Mouse (Mus musculus) lung, adult 2 months (tissue): ENCODE measurements around the gene Nwd1. TPM values are rescaled to one million over a fixed set of nuclear protein-coding genes. Genes with fewer than 3 reads are reported as not detected.

Source experiments
- DNase-seq: peaks from one replicate; pipeline ENCODE4 v3.0.0; 2022
- H3K4me1 ChIP-seq: fragments of 200-500 bp; 2 replicates; pipeline ENCODE4 v1.6.1; 2011; ENCODE audit warnings: low read length; ENCODE audit not compliant: control insufficient read depth, insufficient read depth
- H3K4me3 ChIP-seq: fragments of 200-500 bp; replicated peaks from 2 replicates; pipeline ENCODE3; 2011; ENCODE audit warnings: low read depth, mild to moderate bottlenecking, control low read depth, low read length; ENCODE audit errors: extremely low read depth
- CTCF ChIP-seq: fragments of 200-500 bp; IDR thresholded peaks from 2 replicates; pipeline ENCODE4 v1.5.1; 2011; ENCODE audit warnings: mild to moderate bottlenecking, low read length, control low read depth; ENCODE audit not compliant: insufficient read depth
- POLR2A ChIP-seq: fragments of 200-500 bp; IDR thresholded peaks from 2 replicates; pipeline ENCODE4 v1.6.1; 2011; ENCODE audit warnings: low read depth, mild to moderate bottlenecking, control low read depth, low read length, borderline replicate concordance; ENCODE audit errors: extremely low read depth
- WGBS: fragments of 180-500 bp; shearing (Covaris S2); methylation state at CpG from one replicate; pipeline ENCODE4 v1.1.7; 2018; 5-methylcytosine and 5-hydroxymethylcytosine counted together
- polyA plus RNA-seq: library from polyadenylated mRNA; depleted of rRNA; stranded (reverse); fragments of >200 nt; gene quantifications from 2 replicates; pipeline ENCODE4 v1.2.3, GENCODE M21; 2012

Gene Nwd1
- polyA plus RNA-seq, 1 experiment: 0.97 TPM

DNA sequence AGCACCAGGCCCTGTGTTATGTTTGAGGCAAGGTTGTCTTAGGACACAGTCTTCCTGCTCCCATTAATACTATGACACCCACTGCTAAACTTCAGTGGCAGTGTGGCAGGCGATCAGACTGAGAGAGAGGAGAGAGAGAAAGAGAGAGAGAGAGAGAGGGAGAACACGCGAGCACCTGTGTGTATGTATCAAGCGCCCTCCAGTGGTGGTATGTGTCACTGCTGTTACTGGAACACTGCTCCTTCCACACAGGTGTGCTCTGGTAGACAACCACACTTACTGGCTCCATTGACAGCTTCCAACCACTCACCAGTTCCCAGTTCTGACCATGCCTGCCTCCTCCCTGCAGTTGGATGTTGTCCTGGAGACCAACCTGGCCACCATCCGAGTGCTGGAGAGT is 99.5 kb downstream of the Nwd1 start:
- TF ChIP-seq CTCF (peak; percentile 76), POLR2A (no peak)
- no peak overlapping the region for H3K4me3 ChIP-seq
- 39% methylated on average over 5 of the region's 5 CpGs for whole genome bisulfite sequencing
- peak; percentile 42 for DNase-seq
- H3K4me1 ChIP-seq: no peaks in the 10 kb centered on the region

DNA sequence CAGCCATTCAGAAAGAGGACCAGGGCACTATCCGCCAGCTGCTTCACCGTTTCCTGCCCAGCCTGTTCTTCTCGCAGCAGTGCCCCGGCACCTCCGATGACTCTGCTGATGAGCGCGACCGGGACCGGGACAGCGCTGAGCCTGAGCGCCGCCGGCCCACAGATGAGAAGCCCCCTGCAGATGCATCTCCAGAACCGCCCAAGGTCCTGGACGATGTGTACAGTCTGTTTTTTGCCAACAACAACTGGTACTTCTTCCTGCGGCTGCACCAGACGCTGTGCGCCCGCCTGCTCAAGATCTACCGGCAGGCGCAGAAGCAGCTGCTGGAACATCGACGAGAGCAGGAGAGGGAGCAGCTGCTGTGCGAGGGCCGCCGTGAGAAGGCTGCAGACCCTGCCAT is 103.3 kb downstream of the Nwd1 start:
- Histone ChIP-seq H3K4me1 (no peaks in the 10 kb centered on the region), H3K4me3 (no peak overlapping the region)
- TF ChIP-seq CTCF: no peak
- no peak for TF ChIP-seq POLR2A
- 92% methylated on average over 26 of the region's 26 CpGs for WGBS
- no peak for DNase-seq

DNA sequence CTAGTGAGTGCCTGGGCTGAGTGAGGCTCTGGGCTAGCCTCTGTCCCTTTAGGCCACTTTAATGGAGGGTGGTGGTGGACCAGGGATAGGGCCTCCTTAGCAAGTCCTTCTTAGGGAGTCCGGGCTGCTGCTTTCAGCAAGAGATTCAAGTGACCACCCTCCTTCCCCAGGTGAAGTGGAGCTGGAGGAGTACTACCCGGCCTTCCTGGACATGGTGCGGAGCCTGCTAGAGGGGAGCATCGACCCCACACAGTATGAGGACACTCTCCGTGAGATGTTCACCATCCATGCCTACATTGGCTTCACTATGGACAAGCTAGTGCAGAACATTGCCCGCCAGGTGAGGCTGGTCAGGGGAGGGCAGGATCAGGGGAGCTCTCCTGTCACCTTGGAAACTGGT is 103.8 kb downstream of the Nwd1 start:
- no peak overlapping the region for H3K4me3 ChIP-seq
- 95% methylated on average over 6 of the region's 6 CpGs for WGBS
- no peaks in the 10 kb centered on the region for H3K4me1 ChIP-seq
- TF ChIP-seq POLR2A (no peak), CTCF (no peak)
- DNase-seq: no peak

DNA sequence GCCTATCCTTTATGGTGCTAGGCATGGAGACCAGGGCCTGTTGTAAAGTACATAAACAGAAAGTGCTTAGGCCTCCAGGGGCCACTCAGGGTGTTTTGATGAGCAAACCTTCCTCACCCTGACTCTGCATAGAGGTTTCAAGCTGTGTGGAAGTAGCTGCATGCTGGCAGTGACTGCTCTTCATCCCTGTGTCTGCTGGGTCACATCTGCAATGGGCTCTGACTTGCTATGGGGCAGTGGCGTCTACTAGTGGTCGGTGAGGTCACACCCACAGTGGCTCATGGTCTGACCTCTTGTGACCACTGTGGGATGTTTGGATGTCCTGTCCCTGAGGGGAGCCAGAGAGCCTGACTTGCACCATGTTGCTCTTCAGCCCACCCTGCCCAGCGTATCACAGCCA is 104.6 kb downstream of the Nwd1 start:
- no peak for DNase-seq
- WGBS: 86% methylated on average over 3 of the region's 3 CpGs

DNA sequence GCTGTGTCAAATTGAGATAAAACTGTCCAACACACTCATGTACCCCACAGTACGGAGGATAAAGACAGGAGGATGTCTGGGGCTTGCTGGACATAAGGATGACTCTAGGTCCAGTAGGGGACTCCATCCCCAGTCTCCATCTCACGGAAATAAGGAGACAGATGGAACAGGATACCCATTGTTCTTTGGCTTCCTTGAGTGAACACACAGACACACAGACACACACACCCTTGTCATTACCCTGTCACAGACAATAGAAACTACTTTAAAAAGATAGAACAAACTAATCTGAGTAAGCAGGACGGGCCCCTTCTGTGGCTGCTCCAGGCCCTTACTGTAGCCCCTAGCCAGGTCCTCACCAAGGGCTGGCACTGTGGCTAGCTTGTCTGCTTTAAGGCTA is 105.8 kb downstream of the Nwd1 start:
- DNase-seq: no peak
- TF ChIP-seq CTCF (no peak), POLR2A (no peak)
- H3K4me3 ChIP-seq: no peak overlapping the region
- 65% methylated on average over 3 of the region's 3 CpGs for WGBS
- no peaks in the 10 kb centered on the region for H3K4me1 ChIP-seq

More for the DNA sequence above, 104.6 kb downstream of the Nwd1 start:
- H3K4me1 ChIP-seq: no peaks in the 10 kb centered on the region
- TF ChIP-seq POLR2A: no peak
- TF ChIP-seq CTCF: no peak
- no peak overlapping the region for H3K4me3 ChIP-seq

DNA sequence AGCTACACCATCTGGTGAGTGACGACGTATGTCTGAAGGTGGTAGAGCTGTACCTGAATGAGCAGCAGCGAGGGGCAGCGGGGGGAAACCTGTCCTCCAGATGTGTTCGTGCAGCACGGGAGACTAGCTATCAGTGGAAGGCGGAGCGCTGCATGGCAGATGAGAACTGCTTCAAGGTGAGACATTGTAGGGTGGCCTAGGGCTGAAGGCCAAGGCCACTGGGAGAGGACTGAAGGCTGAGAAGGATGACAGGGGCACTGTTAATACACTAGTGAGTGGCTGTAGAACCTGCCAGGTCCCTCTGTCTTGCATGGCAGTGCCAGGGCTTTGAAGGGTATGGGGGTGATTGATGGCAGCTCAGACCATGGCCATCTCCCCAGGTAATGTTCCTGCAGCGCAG is 106.7 kb downstream of the Nwd1 start:
- TF ChIP-seq POLR2A (no peak), CTCF (no peak)
- Histone ChIP-seq H3K4me3 (no peak overlapping the region), H3K4me1 (no peaks in the 10 kb centered on the region)
- DNase-seq: peak; percentile 0
- WGBS: 96% methylated on average over 9 of the region's 9 CpGs

DNA sequence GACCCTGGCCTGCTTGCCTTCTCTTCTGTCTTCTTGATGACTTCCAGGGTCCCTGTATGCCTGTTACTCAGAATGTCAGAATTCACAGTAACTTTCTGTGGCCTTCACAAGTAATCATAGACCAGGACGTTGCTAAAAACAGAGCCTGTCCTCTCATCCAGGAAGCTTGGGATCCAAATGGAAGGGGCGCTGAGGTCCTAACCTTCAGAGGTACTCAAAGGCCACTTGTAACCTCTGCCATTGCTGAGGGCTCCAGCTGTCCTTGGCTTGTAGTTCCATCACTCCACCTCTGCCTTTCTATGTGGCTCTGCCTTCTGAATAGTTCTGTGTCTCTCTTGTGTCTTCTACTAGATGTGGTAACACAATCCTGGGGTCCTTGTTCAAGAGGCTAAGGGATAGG is 107.3 kb downstream of the Nwd1 start:
- Histone ChIP-seq H3K4me3 (no peak overlapping the region), H3K4me1 (no peaks in the 10 kb centered on the region)
- 93% methylated on average over 2 of the region's 2 CpGs for WGBS
- TF ChIP-seq CTCF (no peak), POLR2A (no peak)
- DNase-seq: no peak

DNA sequence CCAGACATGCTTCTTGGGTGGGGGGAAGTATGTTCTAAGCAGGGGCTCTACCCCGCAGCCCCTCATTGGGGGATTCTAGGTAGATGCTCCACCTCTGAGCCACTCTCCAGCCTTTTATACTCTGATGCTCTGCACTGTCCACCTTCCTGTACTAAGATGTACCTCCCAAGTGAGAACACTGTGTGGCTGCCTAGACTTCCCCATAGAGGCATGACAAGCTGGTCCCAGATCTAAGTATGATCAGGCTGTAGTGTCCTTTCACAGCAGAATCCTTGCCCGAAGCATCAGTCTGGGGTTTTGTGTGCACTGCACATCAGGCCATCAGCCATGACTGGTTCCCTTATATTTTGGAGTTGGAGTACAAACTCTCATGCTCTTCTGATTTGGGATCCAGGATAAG is 109.5 kb downstream of the Nwd1 start:
- TF ChIP-seq CTCF: no peak
- no peak for TF ChIP-seq POLR2A
- DNase-seq: peak; percentile 1
- Histone ChIP-seq H3K4me1 (peaks cover under 1% of the 10 kb centered on the region; the same call in 1 of the 2 replicates), H3K4me3 (no peak overlapping the region)
- WGBS: 97% methylated on average over 2 of the region's 2 CpGs

DNA sequence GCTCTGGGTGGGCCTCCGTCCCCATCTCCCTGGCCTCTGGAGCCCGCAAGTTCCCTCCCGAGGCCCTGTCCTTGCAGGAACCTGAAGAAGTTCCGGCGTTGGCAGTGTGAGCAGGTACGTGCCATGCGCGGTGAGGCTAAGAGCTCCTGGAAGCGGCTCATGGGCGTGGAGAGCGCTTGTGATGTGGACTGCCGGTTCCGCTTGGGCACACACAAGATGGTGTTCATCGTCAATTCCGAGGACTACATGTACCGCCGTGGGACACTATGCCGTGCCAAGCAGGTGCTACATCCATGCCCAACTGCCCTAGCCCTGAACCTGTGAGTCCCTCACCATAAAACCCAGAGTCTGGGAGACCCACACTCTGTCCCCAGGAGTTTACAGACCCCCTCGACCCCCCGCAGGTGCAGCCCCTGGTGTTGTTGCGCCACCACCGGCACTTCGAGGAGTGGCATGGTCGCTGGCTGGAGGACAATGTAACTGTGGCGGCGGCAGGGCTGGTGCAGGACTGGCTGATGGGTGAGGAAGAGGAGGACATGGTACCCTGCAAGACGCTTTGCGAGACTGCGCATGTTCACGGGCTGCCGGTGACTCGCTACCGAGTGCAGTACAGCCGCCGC is 110.4 kb downstream of the Nwd1 start:
- Histone ChIP-seq H3K4me1 (peaks cover 6% of the 10 kb centered on the region), H3K4me3 (no peak overlapping the region)
- peak; percentile 2 for DNase-seq
- TF ChIP-seq CTCF: no peak
- TF ChIP-seq POLR2A: no peak
- 97% methylated on average over 35 of the region's 35 CpGs for WGBS

DNA sequence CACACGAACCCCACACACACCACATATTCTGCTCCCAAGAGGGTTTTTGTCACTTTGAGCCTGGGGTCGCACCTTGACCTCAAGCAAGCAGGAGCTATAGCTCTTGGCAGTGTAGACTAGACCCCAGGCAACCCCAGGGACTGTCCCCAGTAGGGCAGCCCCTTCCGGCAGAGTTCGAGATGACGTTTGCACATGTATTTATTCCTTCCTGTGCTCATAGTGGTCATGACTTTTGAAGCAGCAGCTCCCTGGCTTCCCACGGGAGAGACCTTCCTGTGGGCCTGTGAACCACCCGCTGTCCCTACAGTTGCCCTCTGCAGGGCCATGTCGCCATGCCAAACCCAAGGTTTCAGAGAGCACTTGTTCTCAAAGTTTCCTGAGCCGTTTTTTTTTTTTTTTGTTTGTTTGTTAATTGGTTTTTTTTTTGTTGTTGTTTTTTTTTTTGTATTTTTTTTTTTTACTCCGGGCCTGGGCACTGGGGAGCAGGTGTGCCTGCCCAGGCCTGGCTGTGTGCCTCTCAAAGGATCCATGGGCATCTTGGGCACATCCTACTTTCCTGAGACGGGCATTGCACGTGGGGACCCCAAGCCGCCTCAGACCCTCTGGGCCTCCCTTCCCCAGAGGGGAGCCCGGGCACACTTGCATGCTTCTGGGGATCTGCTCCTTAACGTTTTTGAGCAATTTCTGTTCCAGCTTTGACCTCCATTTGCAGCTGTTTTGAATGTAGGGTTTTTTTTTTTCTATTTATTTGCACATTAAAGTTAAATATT is 111.1 kb downstream of the Nwd1 start:
- peak; percentile 2 for DNase-seq
- Histone ChIP-seq H3K4me3 (no peak overlapping the region), H3K4me1 (peaks cover 9% of the 10 kb centered on the region)
- TF ChIP-seq CTCF: no peak
- TF ChIP-seq POLR2A: no peak
- 85% methylated on average over 15 of the region's 15 CpGs for WGBS
